Mouse (Mus musculus) cerebellum, adult 9-10 months (tissue): ENCODE measurements around the gene Rgp1.

Experiments
- DNase-seq: peaks from one replicate; pipeline ENCODE4 v3.0.0; 2022

The Rgp1 gene

DNA sequence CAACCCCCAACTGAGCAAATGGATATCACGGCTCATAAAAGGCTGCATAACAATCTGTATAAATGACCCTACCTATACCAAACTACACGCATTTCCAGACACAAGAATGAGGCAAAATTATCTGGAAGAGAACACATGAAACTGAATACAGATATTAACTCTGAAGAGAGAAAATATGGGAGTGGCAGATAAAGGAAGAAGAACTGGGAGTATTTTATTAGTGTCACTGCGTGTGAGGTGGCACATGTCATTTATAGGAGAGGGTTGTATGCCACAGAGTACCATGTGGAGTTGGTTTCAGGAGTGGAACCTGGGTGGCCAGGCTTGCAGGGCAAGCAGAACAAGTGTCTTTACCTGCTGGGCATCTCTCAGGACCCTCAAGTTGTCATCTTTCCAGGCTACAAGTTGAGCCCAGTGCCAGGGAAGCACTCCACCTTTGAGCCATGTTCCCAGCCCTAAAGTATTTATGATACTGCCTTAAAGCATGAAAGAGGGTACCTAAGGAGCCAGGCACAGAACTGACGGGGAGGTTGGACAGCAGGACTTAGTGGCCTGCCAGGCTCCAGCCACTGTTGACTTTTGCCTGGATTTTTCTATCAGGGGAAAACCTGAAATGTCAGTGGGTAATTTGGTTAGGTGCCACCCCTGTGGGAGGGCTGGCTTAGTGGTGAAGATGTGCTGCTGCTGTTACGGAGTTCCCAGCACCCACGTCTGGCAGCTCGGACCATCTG is 20.3 kb downstream of the Rgp1 start:
- DNase-seq = no peak

- no peak for DNase-seq
Observed at GRCm38 (mm10) chr4:43600195-43600934, 21.9 kb downstream of the Rgp1 start.

GRCm38 (mm10) chr4:43604099-43604498 is 25.6 kb downstream of the Rgp1 start:
- DNase-seq = no peak

DNA sequence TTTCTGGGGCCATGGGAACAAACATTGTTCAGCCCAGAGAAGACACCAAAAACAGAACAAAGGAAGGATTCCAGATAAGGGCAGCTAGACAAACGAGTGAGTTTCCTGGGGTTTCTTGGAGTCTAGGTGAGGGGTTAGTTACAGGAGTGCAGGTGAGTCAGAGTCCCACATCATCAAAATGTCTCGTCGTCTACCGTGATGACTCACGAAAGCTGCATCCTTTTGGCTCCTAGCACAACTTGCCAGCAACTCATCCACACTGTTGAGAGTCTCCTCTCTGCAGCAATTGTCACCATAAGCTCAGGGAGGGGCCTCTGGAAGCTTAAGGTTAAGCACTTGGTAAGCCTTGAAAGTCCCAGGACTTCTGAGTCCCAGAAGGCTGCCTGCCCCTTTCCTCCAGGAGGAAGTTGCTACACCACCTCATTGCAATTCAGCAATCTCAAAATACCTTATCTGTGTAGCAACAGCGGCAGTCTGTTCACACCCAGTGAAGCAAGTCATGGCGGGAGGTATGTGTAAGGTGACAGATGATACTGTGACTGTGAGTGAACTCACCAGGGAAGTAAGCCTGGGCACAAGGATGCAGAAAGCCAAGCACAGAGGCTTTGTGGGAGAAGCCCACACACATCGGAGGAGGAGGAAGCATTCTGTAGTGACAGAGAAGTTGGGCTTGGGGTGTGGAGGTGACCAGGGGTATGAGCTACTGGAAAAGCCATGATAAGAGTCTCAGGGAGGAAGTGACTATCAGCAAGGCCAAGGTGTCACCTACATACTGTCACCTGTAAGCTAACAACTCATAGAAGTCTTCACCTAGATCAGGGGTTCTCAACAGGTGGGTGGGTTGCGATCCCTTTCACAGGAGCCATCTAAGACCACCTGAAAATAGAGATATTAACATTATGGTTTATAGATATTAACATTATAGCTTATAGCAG is 26.5 kb downstream of the Rgp1 start:
- no peak for DNase-seq

- DNase-seq = no peak
Observed at GRCm38 (mm10) chr4:43612534-43612933, 34.0 kb downstream of the Rgp1 start.

GRCm38 (mm10) chr4:43613060-43613730 is 34.7 kb downstream of the Rgp1 start:
- no peak for DNase-seq

DNA sequence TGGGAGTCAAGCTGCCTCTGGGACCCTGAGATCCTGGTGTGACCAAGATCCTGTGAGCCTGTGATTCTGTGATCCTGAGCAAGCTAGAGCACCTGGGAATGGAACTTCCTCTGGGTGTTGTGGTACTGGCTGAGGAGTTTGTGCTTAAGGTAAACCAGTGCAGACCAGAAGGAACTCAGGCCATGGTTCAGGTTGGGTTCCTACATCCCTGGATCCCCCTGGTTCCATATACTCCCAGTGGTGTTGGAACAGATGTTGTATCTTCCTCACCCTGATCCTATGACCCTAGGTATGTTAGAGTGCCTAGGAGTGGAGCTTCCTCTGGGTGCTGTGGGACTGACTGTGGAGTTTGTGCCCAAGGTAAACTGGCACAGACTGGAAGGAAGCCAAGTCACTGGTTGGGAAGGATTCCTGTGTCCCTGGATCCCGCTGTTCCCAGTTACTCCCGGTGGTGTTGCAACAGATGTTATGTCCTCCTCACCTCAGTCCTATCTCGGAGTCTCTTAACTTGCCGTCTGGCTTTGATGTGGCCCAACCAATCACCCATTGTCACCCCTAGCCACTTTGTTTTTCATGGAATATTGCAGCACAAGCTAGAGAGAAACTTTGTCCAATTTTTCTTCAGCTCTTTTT is 41.7 kb downstream of the Rgp1 start:
- no peak for DNase-seq

DNA sequence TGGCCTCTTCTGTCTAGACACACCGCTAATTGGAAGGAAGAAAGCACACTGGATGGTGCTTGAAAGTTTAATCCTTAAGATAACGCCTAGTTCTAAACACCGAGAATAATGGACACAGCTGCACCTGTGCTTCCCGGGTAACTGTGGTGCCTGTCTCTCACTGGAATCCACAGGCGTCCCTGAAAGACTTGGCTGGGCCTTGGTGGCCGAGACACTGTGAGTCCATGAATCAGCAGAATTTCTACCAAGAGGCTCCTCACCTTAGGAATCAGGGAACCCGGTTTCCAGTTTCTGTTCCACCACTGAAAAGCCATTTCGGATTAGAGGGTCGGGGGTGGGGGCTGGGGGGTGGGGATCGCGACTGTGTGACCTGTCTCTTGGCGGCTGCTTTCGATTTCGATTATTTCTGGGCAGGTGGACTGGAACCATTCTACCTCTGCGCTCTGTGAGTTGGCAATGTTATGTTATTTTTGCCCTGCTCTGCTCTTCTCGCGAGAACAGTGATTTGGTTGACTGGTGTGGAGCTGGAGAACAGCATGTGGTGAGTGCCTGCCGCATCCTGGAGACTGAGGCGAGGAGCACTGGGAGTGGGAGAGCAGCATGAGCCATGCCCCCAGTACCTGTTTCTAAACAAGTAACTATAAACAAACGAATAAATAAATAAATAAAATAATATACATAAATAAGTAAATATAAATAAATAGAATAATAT is 50.7 kb downstream of the Rgp1 start:
- peak; percentile 76 for DNase-seq

DNA sequence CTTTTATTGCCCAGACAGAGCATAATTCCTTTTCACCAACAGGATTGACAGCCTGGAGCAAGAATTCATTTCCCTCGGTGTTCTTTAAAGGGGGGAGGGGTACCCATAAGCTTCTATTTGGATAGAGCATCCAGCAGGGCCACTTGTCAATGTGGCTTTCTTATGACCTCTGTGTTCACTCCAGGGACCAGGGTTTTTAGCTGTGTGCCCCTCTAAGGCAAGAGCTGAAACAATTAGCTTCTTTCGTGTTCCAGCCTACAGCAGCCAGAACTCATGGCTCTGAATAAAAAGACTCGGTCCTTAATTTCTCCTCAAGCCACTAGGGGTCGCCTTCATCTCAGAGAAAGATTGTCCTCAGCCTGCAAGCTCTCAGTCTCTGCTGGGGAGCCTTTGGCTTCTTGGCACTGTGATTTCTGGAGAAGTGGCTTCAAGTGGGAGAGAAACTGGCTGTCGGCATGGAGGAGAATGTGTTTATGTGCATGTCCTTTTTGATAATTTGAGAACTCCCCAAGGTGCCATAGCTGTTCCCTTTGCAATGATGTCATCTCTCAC is 51.6 kb downstream of the Rgp1 start:
- peak; percentile 96 for DNase-seq

DNA sequence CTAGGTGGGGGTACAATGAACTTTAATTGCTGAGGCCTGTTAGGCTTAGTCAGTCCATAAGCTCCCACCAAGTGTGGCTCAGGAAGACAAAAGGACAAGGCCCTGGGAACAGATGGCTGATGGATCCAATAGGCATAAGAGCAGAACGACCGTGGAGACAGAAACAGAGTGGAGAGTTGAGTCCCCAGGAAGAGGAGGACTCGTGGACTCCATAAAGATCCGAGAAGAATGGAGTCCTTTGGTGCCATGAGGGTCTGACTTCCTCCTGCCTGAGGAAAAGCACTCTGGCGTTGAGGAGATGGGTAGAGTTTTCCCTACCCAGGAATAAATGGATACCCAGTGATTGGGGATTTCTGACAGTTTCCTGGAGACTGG is 52.1 kb downstream of the Rgp1 start:
- no peak for DNase-seq

GRCm38 (mm10) chr4:43631046-43631955 is 52.8 kb downstream of the Rgp1 start, which contains the start of gene Npr2:
Npr2 (plus strand) TSS chr4:43631935.
- peak; percentile 52 for DNase-seq

DNA sequence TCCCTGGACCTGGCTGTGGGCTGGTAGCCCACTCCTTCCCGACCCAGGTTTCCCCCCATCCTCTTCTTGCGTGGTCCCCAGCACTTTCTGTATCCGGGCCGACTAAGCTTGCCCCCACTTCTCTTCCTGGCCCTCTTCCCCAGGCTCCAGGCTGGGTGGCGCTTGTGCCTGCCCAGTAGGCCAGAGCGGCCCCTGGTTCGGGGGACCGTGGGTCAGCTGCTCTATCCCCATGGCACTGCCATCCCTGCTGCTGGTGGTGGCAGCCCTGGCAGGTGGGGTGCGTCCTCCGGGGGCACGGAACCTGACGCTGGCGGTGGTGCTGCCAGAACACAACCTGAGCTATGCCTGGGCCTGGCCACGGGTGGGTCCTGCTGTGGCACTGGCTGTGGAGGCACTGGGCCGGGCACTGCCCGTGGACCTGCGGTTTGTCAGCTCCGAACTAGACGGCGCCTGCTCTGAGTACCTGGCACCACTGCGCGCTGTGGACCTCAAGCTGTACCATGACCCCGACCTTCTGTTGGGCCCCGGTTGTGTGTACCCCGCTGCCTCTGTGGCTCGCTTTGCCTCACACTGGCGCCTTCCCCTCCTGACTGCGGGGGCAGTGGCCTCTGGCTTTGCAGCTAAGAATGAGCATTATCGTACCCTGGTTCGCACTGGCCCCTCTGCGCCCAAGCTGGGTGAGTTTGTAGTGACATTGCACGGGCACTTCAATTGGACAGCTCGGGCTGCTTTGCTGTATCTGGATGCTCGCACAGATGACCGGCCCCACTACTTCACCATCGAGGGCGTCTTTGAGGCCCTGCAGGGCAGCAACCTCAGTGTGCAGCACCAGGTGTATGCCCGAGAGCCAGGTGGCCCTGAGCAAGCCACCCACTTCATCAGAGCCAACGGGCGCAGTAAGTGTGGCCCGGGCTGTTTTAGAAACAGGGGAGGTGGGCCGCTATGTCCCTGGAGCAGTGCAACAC is 53.7 kb downstream of the Rgp1 start:
- DNase-seq = peak; percentile 70

- peak; percentile 27 for DNase-seq
Observed at GRCm38 (mm10) chr4:43633296-43633695, 54.8 kb downstream of the Rgp1 start.

GRCm38 (mm10) chr4:43633736-43634135 is 55.2 kb downstream of the Rgp1 start:
- DNase-seq = no peak

DNA sequence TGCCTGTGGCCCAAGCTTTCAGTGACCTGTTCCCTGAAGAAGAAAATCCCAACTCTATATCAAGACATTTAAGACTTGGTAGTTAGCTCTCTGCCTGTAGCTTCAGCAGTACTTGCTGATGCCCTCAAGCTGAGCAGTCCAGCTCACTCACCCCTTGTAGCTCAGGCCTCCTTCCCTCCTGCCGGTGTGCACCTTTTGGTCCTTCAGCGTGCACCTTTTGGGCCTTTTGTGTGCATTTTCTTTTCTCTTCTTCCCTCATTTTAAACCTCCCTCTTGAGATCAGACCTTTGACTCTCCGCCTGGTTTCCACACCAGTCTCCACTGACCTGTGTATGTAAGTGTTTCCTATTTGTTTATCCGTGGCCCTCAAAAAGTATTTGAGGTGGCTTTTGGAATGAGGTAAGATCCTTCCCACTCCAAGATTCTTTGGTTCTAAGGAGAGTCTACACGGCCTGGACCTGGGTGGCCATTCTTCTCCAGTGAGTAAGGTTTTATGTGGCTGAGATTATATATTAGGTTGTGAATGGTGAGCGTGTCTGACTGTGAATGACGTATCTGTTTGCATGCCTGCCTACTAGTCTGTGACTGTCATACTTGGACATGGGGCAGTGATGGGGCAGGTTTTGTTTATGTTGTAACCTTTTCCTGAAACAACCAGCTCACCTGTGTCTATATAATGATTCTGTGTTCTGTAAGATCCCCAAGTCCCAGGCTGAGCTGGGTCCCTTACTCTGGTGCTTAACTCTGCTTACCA is 56.3 kb downstream of the Rgp1 start:
- DNase-seq = peak; percentile 3

- DNase-seq = peak; percentile 6
Observed at GRCm38 (mm10) chr4:43636751-43637150, 58.2 kb downstream of the Rgp1 start.
